Mouse (Mus musculus): ENCODE measurements around the gene Slc10a7.

The Slc10a7 gene

GRCm38 (mm10) chr8:78624738-78625442, 115.7 kb downstream of the Slc10a7 start:
- DNase-seq (ENCODE audit: low spot score in 2 of 2): no peak

DNA sequence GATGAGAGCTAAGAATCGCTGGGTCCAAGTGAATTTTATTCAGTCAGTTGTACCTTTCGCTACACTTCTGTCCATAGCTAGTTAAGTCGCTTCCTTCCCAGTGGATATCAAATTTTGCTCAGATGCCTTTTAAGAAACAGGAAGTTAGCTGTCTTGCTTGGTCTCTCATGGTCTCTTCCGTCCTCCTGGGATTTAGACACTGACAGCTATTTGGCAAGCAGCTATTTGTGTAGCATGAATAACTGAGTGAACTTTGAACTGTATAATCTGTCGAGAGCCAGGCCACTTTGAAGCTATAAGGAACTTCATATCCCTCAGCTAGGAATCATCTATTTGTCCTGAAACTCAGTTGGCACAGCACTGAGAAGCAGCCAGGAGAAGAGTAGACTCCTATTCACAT, 117.5 kb downstream of the Slc10a7 start:
- no peak for DNase-seq (ENCODE audit: low spot score in 2 of 2)

- no peak for DNase-seq (ENCODE audit: low spot score in 2 of 2)
Measured at GRCm38 (mm10) chr8:78627793-78628192, 118.6 kb downstream of the Slc10a7 start.

- DNase-seq (ENCODE audit: low spot score in 2 of 2): no peak
Measured at GRCm38 (mm10) chr8:78630414-78631164, 121.4 kb downstream of the Slc10a7 start.

DNA sequence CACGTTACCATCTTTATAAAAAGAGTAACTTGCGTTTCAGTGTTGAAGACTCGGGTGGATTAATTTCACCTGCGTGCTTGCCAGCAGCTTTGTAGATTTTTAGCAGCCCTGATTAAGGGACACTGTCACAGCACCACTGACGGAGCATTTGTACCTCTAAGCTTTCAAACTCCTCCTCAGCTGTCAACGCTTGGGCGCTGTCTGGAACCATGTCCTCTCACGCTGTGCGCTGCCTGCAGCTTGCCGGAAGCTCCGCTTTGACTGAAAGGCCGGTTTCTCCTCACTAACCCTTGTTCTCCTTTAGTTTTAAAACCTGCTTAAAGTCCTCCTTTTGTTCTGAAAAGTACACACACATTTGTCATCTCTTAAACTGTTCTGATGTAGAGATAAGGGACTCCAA, 123.9 kb downstream of the Slc10a7 start:
- DNase-seq (ENCODE audit: low spot score in 2 of 2): no peak

DNA sequence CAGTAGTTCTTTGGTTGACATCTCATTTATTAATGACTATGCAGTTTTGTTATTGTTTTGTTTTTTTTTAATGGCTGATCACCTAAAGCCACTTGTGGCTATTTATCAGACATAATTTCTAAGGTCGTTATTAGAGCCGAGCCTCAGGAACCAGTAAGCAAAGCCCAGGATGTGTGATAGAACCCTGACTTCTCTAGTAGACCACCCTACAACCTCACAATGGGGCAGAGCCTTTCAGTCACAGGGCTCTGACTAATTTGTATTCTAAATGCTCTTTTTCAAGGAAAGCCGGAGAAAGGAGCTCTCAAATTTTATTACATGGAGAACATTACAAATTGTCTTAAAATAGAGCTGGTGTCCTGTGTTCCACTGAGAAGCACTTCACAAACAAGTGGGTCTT, 124.9 kb downstream of the Slc10a7 start:
- no peak for DNase-seq (ENCODE audit: low spot score in 2 of 2)

DNA sequence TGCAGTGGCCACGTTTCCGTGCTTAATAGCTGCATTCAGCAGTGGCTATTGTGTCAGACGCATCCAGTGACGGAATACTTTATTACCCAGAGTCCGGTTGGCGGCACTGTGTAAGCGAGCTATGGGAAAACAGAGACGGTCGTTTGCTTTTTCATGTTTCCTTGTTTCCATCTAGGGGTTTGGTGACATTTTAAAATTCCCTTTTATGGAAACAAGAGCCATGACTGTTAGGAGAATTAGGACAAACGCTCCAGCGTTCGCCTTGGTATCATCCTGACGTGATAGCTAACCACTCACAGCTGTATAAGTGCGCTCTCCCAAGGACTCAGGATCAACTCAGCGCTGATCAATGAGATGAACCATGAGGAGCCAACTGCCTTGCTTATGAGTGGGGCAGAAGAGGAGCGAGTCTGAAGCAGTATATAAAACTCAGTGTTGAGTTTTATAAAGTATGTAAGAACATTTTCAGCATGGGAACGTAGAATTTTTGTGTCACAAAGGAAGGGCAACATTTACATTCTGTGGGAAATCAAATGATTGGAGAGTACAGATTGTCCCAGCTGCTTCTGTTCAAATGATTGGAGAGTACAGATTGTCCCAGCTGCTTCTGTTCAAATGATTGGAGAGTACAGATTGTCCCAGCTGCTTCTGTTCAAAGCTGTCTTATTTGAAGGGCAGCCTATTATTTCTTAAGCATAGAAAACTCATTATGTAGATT, 125.5 kb downstream of the Slc10a7 start:
- no peak for DNase-seq (ENCODE audit: low spot score in 2 of 2)

- DNase-seq (ENCODE audit: low spot score in 2 of 2): no peak
Measured at GRCm38 (mm10) chr8:78635241-78635771, 126.2 kb downstream of the Slc10a7 start.

DNA sequence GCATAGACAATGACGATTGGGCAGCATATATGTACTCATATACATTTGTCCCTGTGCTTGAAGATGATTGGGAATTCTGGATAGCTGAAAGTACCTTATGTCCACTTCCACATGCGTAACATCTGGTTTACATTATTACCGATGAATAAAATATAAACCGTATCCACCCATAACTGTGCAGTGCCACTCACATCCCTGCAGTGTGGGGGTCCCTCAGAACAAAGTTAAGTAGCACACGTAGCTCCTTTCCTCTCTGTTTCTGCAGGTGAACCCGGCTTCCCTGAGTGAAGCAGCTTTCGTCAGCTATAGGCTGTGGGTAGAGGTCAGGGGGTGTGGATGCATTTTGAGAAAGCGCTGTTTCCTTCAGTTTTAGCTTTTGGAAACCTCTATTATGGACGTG, 132.8 kb downstream of the Slc10a7 start:
- no peak for DNase-seq (ENCODE audit: low spot score in 2 of 2)

DNA sequence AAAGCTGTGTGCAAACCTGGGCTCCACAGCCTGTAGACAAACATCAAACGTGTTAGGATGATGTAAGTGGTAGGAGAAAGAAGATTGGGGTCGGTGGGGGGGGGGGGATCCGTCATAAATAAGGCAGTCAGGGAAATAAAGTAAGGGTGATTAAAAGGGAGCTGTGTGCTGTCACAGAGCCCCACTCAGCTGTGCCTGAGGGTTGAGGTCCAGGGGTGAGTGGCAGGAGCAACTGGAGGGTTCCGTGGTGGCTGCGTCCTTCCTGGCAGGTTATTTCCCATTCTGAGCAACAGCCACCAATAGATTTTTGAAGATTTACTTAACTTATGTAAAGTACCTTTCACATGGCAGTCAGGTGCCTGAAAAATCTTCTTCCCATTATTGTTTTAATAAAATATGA, 133.2 kb downstream of the Slc10a7 start:
- no peak for DNase-seq (ENCODE audit: low spot score in 2 of 2)

- peak in 1 of 2 experiments; percentile 21 for DNase-seq (ENCODE audit: low spot score in 2 of 2)
Measured at GRCm38 (mm10) chr8:78647000-78647656, 138.0 kb downstream of the Slc10a7 start.

GRCm38 (mm10) chr8:78647846-78648245, 138.7 kb downstream of the Slc10a7 start:
- DNase-seq (ENCODE audit: low spot score in 2 of 2): no peak

DNA sequence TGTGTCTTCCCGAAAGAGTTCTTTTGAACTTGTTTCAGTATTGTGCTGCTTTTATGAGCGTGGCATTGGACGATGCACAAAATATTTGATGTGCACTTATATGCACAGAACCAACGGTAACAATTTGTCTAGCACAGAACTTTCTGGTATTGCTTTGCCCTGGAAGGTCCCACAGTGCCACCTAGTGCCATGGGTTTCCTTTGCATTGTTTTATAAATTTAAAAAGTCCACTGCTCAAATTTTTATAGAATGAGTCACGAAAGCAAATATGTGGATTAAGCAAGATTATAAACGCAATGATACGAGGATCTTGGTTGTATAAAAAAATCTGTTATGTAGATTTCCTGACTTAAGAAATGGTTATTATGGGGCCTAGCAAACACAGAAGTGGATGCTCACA, 139.8 kb downstream of the Slc10a7 start:
- DNase-seq (ENCODE audit: low spot score in 2 of 2): peak; percentile 33 to 41

DNA sequence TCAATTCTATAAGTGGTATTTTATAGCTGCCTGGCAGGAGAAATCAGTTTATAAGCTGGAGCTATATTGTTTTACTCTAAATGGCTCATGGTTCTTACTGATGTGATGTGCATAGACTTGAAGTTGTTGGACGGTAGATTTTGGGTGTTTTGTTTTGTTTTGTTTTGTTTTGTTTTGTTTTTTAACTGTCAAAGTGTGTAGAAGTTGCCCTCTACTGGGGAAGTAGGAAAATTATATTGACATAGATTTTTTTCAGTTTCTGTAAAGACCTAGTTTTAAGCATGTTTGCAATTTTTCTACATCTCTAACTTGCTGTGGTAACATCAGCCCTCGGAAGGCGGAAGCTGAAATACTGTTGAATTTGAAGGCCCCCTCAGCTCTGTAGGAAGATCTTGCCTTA, 142.5 kb downstream of the Slc10a7 start:
- no peak for DNase-seq (ENCODE audit: low spot score in 2 of 2)

DNA sequence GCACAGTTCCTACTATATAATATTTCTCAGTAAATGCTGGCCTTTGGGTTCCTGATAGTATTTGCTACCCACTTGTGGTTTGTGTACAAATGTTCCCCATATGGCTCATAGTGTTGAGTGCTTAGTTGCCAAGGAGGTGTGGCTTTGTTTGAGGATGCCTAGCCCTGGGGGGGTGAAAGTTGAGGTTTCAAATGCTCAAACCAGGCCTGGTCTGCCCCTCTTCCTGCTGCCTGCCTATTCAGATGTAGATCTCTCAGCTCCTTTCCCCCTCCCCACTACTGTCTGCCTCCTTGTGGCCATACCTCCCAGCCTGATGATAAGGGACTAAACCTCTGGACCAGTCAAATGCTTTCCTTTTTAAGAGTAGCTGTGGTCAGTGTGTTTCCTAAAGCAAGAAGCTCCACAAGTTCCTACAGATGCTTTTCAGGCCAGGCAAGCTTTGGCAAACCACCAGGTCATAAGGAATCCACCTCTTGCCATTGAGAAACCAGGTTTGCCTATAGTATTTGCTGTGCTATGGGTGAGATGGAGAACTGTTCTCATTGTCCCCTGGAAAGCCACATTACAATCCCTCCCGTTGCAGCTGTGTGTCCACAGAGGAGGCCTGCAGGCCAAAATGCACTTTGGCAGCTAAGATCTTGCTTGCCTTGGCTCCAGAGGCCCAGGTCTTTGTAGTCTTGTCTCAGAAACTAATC, 146.4 kb downstream of the Slc10a7 start:
- DNase-seq (ENCODE audit: low spot score in 2 of 2): no peak

- no peak for DNase-seq (ENCODE audit: low spot score in 2 of 2)
Measured at GRCm38 (mm10) chr8:78656700-78657370, 147.7 kb downstream of the Slc10a7 start.

- DNase-seq (ENCODE audit: low spot score in 2 of 2): no peak
Measured at GRCm38 (mm10) chr8:78658172-78658571, 149.0 kb downstream of the Slc10a7 start.

- DNase-seq (ENCODE audit: low spot score in 2 of 2): no peak
Measured at GRCm38 (mm10) chr8:78659617-78660187, 150.6 kb downstream of the Slc10a7 start.

DNA sequence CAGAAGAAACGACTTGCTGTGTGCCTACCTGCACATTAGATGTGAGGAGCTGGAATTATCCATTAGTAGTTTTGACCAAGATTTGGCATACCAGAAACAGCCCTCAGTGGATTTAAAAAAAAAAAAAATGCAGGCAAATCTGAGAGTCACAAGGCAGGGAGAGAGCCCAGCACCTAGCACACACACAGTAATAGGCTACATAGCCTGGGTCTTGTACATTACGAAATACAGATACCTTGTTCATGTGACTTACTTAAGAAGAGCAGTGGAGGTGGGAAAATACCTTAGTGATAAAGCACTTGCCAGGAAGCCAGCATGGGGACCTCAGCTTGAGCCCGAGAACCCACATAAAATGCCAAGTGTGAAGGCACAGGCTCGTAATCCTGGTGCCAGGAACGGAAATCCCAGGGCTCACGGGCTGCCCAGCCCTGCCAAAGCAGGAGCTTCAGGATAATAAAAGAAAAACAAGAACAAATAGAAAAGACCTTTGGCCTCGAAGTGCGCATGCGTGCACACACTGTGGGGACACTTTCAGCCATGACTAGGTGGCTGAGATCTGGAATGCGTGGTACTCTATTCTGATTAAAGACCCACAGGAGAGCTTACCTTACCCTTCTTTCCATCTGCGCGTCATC, 155.3 kb downstream of the Slc10a7 start:
- no peak for DNase-seq (ENCODE audit: low spot score in 2 of 2)

DNA sequence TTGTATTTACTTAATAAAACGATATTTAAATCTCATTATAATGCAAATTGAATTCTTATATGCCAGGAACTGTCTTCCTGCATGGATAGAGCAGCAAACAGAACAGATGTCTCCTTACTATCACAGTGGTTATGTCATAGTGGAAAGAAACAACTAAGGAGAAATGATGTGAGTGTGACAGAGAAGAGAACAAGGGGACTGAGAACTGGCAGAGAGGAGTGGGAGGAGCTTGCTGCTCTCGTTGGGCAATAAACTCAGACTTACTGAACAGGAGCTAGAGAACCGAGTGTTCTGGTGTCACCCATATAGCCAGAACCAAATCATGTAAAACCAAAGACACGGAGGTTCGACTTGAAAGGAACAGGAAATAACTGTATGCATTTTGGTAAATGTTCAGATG, 158.3 kb downstream of the Slc10a7 start:
- no peak for DNase-seq (ENCODE audit: low spot score in 2 of 2)
